Mouse (Mus musculus): ENCODE measurements around the gene Metrnl.
"Not testable (repeated sequence)": the region's sequence is repeated elsewhere in the genome, so short reads cannot be mapped to it uniquely, and the experiment has no call there.

Metrnl gene

GRCm38 (mm10) chr11:121701244-121701643 is at the start of gene Metrnl:
Gene Metrnl, plus strand, starts transcription at chr11:121701544.
- no peak for DNase-seq

- DNase-seq: no peak
These were observed 49.8 kb upstream of the Metrnl start for GRCm38 (mm10) chr11:121651556-121651955.

GRCm38 (mm10) chr11:121651983-121652382 is 49.4 kb upstream of the Metrnl start:
- no peak for DNase-seq

GRCm38 (mm10) chr11:121652547-121653305 is 48.6 kb upstream of the Metrnl start:
- DNase-seq: peak; percentile 83

DNA sequence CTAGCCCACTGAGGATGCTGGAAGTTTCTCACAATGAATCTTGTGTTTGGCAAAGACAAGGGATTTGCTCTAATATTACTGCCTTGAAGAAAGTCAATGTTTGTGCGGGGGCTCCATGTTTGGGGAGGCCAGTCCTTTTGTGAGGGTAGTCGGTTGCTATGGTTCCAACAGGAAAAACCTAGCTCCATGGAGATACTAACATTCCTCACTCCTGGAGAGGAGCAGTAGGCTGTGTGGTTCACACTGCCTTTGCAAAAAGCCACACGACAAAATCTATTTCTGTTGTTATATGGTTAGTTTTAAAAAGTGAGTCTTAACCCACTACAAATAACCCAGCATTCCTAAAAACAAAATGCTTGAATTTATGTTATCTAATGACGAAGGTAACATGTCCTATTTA is 47.7 kb upstream of the Metrnl start:
- no peak for DNase-seq

GRCm38 (mm10) chr11:121654406-121654945 is 46.9 kb upstream of the Metrnl start:
- no peak for DNase-seq

- DNase-seq: no peak
These were observed 46.1 kb upstream of the Metrnl start for GRCm38 (mm10) chr11:121655166-121655806.

- DNase-seq: no peak
These were observed 45.4 kb upstream of the Metrnl start for GRCm38 (mm10) chr11:121655807-121656511.

DNA sequence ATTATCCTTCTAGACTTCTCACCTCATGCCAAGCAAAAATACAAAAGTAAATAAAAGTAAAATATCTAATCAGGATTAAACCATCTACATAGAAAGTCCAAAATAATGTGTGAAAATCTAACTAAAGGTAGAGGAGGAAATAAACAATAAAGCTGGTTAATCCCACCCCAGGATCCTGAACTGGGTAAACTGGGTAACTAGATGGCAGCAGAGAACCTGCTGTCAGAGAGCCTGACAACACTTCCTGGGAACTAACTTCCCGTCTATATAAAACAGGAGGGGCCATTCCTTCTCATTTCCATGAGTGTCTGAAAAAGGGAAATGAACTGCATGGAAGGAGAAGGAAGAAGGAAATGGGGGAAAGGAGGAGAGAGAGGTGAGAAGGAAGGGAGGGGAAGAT is 43.2 kb upstream of the Metrnl start:
- DNase-seq: peak; percentile 9

- not testable (repeated sequence) for DNase-seq
These were observed 40.7 kb upstream of the Metrnl start for GRCm38 (mm10) chr11:121660604-121661003.

DNA sequence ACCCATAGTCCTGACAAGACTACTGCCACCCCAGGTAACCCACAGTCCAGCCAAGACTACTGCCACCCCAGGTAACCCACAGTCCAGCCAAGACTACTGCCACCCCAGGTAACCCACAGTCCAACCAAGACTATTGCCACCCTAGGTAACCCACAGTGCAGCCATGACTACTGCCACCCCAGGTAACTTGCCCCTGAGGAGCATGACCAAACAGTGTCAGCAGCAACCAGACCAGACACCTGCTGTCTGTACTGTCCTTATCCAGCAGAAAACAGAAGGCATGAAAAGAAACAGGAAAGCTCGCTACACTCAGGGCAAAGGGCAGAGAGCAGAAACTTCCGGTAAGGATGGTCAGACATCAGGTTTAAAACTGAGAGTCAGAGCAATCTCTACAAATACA is 40.2 kb upstream of the Metrnl start:
- no peak for DNase-seq

- no peak for DNase-seq
These were observed 33.8 kb upstream of the Metrnl start for GRCm38 (mm10) chr11:121667541-121667940.

GRCm38 (mm10) chr11:121668776-121669175 is 32.6 kb upstream of the Metrnl start:
- no peak for DNase-seq

DNA sequence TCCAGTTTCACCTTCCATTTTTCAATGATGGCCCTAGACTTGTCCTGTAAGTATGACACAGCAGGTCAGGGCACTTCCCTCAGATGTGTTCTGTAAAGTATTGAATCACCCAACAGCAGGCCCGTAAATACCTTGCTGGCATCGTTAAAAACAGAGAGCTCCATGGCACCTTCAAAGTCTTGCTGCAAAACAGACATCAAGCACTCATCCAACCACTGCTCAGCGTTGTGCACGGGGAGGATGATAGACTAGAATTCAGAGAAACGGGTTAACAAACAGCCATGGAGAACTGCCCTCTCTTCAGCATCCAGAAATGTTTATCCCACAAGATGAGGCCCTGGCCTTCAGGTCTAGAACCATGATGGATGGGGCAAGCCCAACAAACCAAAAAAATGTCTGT is 30.4 kb upstream of the Metrnl start:
- DNase-seq: no peak

DNA sequence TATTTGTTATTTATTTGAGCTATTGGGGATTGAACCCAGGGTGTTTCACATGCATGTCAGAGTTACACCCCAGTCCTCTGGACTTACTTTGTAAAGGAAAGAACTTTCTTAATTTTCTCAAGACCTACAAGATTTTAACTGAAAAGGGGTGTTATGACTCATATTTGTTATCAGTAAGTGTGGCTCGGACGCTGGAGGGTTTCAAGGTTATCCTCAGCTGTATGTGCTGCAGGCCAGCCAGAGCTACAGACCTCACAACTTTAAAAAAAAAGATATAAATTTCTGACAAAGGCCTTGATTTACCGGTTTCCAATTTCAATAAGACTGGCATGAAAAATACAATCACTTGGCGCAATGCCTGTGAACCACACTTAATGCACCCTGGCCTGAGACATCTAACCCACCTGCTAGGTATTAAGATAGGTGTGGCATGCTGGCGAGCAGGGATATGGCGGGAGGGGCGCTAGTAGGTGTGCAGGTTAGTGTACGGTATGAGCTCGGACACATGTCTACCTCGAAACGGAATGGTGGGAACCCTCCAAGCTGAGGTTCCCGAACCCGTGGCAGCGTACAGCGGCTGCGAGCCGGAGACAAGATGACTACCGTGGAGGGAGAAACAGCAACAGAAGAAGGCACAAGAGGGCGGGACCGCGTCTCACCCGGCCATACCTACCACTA is 28.9 kb upstream of the Metrnl start:
- DNase-seq: peak; percentile 27

DNA sequence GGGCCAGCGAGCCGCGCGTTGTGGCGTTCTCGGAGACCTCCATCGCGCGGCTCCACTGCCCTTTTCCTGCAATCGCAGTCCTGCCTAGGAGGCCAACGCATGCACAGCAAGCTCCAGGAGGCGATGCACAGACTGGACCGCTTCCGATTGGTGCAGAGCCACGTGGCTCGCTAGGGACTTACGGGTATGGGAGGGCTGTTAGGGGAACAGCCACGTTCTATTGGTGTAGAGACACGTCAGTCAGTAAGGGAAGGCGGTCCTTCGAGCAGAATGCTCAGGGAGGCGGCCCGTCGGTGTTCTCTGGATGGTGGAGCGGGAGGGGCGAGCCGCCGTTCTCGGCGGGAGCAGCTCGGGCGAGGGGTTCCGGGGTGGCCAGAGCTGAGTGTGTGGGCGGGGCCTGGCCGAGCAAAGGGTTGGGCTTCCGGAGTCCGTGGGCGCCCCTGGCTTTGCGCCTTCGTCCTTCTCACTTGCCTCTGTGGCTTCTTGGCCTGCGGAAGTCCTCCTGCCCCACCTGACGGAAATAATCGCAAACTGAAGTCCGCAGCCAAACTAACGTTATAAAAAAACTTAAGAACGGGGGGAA is 28.3 kb upstream of the Metrnl start, which contains the start of gene B3gntl1:
TSS of gene B3gntl1 (minus strand) at position 164 of the 583 bp plus-strand sequence.
- DNase-seq: peak; percentile 99

GRCm38 (mm10) chr11:121673629-121674028 is 27.7 kb upstream of the Metrnl start:
- DNase-seq: no peak

DNA sequence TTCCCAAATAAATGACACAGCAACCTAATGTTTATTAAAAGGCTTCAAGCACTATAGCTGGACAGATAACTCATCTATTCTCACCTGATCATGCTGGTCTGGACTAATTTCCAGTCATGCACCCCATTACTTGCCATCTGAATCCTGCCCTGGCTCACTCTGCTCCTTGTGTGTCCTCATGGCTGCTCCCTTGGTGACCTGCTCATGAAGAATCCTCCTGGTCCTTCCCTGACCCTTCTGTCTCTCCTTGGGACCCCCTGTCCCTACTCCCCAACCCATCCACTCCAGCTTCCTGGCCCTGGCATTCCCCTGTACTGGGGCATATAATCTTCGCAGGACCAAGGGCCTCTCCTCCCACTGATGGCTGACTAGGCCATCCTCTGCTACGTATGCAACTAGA is 24.5 kb upstream of the Metrnl start:
- DNase-seq: no peak

- no peak for DNase-seq
These were observed 21.8 kb upstream of the Metrnl start for GRCm38 (mm10) chr11:121679581-121679980.

GRCm38 (mm10) chr11:121680750-121681149 is 20.6 kb upstream of the Metrnl start:
- DNase-seq: peak; percentile 52

DNA sequence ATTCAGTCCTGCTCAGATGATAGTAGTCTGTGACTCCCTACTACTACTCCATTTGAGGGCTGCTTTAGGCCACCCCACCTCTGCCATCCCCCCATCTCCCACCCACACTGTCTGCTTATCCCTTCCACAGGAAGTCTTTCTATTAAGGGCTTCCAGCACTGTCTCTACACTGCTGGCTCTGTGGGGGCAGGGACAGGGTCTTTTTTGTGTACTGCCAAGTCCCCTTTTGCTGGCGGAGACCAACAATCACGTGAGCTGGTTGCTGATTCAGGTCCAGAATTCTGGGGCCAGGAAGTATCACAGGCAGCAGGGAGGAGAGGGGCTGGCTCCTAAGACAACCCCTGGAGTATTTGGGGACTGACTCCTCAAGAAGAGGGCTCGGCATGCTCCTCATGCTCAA is 18.1 kb upstream of the Metrnl start:
- peak; percentile 42 for DNase-seq

GRCm38 (mm10) chr11:121685491-121686001 is 15.8 kb upstream of the Metrnl start:
- DNase-seq: no peak

Measured in lung, postnatal 10 days (tissue).